ENCODE assay signal across 9 mouse cellular contexts in the genomic region with DNA sequence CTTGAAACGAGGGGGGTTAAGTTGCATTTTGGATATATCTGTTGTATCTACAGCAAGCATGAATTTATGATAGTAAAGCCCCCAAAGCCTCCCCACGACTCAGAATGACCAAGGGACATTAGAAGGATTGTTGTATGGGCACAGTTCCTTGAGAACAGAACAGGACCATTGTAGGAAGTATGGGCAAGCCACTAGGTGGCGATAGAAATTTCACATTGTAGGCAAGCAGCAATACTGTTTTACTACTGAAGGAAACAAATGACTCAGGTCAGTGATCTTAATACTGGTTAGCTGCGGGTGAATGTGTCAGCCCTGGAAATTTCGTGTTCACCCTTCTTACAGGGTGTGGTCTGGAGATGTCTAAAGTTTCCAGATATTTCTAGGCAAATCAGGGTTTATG. TPM values are rescaled to one million over a fixed set of nuclear protein-coding genes. Genes with fewer than 3 reads are reported as not detected.
DNase-seq lines count a peak whose midpoint lies in the region; ATAC-seq and TF ChIP-seq lines count a peak whose summit lies in the region.
"Had no signal": no experiment of that assay in that cellular context is flagged by ENCODE, and none has a peak within 500 bp of the region (broad histone marks: within the 10 kb centered on the region; RNA-seq: fewer than 3 reads in every experiment).

No protein-coding gene starts in this region.

- no peak overlapping the region for H3K27ac ChIP-seq in intestine, postnatal 0 days (ENCODE audit: low read depth, low read length)
- H3K27ac ChIP-seq in intestine, embryonic 16.5 days (ENCODE audit: low read length) = no peak overlapping the region
- no peak overlapping the region for H3K27ac ChIP-seq in hindbrain, postnatal 0 days
- H3K27ac ChIP-seq: embryonic facial prominence, embryonic 12.5 days had no signal

- H3K9me3 ChIP-seq in intestine, postnatal 0 days (ENCODE audit: control insufficient read depth) = no peaks in the 10 kb centered on the region
- H3K9me3 ChIP-seq in intestine, embryonic 16.5 days (ENCODE audit: control insufficient read depth, low read length) = no peaks in the 10 kb centered on the region
- H3K9me3 ChIP-seq in E14TG2a.4 (ENCODE audit: low read length) = peaks cover 23% of the 10 kb centered on the region
- H3K9me3 ChIP-seq in hindbrain, postnatal 0 days (ENCODE audit: low read length) = no peaks in the 10 kb centered on the region
- H3K9me3 ChIP-seq: embryonic facial prominence, embryonic 12.5 days had no signal

- TF ChIP-seq CTCF in intestine, postnatal 0 days (IDR thresholded peaks at IDR 0.05; ENCODE audit: low read depth) = peak; percentile 80
- peak; percentile 67 for TF ChIP-seq CTCF in E14TG2a.4 (conservative IDR thresholded peaks at IDR 0.05; ENCODE audit: low read length)
- peak; percentile 66 for TF ChIP-seq CTCF in hindbrain, postnatal 0 days (IDR thresholded peaks at IDR 0.05; ENCODE audit: low read depth)

- DNase-seq in hindbrain, postnatal 0 days (ENCODE audit: low spot score) = peak; percentile 24
- DNase-seq in lung, postnatal 36 days = peak; percentile 51
- DNase-seq in spleen, postnatal 10 days (ENCODE audit: low spot score in 2 of 2) = no peak

- ATAC-seq in intestine, postnatal 0 days = no peak
- ATAC-seq in intestine, embryonic 16.5 days = no peak
- ATAC-seq in activated CD4-positive, CD25-positive, alpha-beta regulatory T cell, adult 4 months = peak; percentile 59
- no peak for ATAC-seq in hindbrain, postnatal 0 days

- H3K4me3 ChIP-seq in intestine, postnatal 0 days (ENCODE audit: low read depth, low read length) = no peak overlapping the region
- no peak overlapping the region for H3K4me3 ChIP-seq in intestine, embryonic 16.5 days (ENCODE audit: low read length)
- no peak overlapping the region for H3K4me3 ChIP-seq in E14TG2a.4 (replicated peaks; ENCODE audit: low read length)
- H3K4me3 ChIP-seq in hindbrain, postnatal 0 days (ENCODE audit: low read length) = no peak overlapping the region
- H3K4me3 ChIP-seq: embryonic facial prominence, embryonic 12.5 days had no signal

- no peaks in the 10 kb centered on the region for H3K4me1 ChIP-seq in intestine, postnatal 0 days (replicated peaks; ENCODE audit: control insufficient read depth, insufficient read depth, low read length)
- no peaks in the 10 kb centered on the region for H3K4me1 ChIP-seq in intestine, embryonic 16.5 days (ENCODE audit: control insufficient read depth, insufficient read depth, low read length)
- no peaks in the 10 kb centered on the region for H3K4me1 ChIP-seq in E14TG2a.4 (replicated peaks; ENCODE audit: low read depth, low read length)
- no peaks in the 10 kb centered on the region for H3K4me1 ChIP-seq in hindbrain, postnatal 0 days (ENCODE audit: insufficient read depth, low read length)
- H3K4me1 ChIP-seq: embryonic facial prominence, embryonic 12.5 days had no signal

- no peak overlapping the region for H3K4me2 ChIP-seq in intestine, postnatal 0 days (replicated peaks; ENCODE audit: low read depth)
- no peak overlapping the region for H3K4me2 ChIP-seq in intestine, embryonic 16.5 days (ENCODE audit: low read depth, low read length)
- no peak overlapping the region for H3K4me2 ChIP-seq in hindbrain, postnatal 0 days (ENCODE audit: low read depth, low read length)
- H3K4me2 ChIP-seq: embryonic facial prominence, embryonic 12.5 days had no signal

- no peaks in the 10 kb centered on the region for H3K36me3 ChIP-seq in intestine, postnatal 0 days (ENCODE audit: control insufficient read depth, insufficient read depth)
- H3K36me3 ChIP-seq in intestine, embryonic 16.5 days (ENCODE audit: control insufficient read depth, insufficient read depth, low read length) = no peaks in the 10 kb centered on the region
- H3K36me3 ChIP-seq in E14TG2a.4 (ENCODE audit: insufficient read depth, low read length) = no peaks in the 10 kb centered on the region
- H3K36me3 ChIP-seq in hindbrain, postnatal 0 days (ENCODE audit: insufficient read depth, low read length) = no peaks in the 10 kb centered on the region
- H3K36me3 ChIP-seq: embryonic facial prominence, embryonic 12.5 days had no signal

- WGBS in intestine, postnatal 0 days = 41% methylated on average over 5 of the region's 5 CpGs
- 50% methylated on average over 5 of the region's 5 CpGs for WGBS in intestine, embryonic 16.5 days
- 48% methylated on average over 5 of the region's 5 CpGs for WGBS in hindbrain, postnatal 0 days

- H3K27me3 ChIP-seq in intestine, postnatal 0 days (replicated peaks; ENCODE audit: control insufficient read depth, insufficient read depth, low read length) = no peaks in the 10 kb centered on the region
- H3K27me3 ChIP-seq in intestine, embryonic 16.5 days (replicated peaks; ENCODE audit: control insufficient read depth, insufficient read depth, low read length) = no peaks in the 10 kb centered on the region
- H3K27me3 ChIP-seq in E14TG2a.4 (ENCODE audit: insufficient read depth, low read length) = no peaks in the 10 kb centered on the region
- no peaks in the 10 kb centered on the region for H3K27me3 ChIP-seq in hindbrain, postnatal 0 days (ENCODE audit: insufficient read depth, low read length)
- H3K27me3 ChIP-seq: embryonic facial prominence, embryonic 12.5 days had no signal

- no peak overlapping the region for H3K9ac ChIP-seq in intestine, postnatal 0 days (ENCODE audit: low read depth, low read length)
- no peak overlapping the region for H3K9ac ChIP-seq in intestine, embryonic 16.5 days (ENCODE audit: low read depth, low read length)
- no peak overlapping the region for H3K9ac ChIP-seq in hindbrain, postnatal 0 days (replicated peaks; ENCODE audit: low read length)
- H3K9ac ChIP-seq: embryonic facial prominence, embryonic 12.5 days had no signal

RNA-seq across cellular contexts. Expression of gene Akr1c18, which starts 21.4 kb away (rescaled TPM):
- polyA plus RNA-seq in intestine, postnatal 0 days (2015; fragmentation: Nextera tagmentation; extraction: Ambion mirVana) = 0.18 and 0.38 TPM in 2 replicates
- polyA plus RNA-seq in intestine, embryonic 16.5 days (2015; fragmentation: Nextera tagmentation; extraction: Ambion mirVana) = 0.39 and 0.49 TPM in 2 replicates
- under 1 TPM in 1 of 2 experiments, not detected in 1; 0.28 TPM for polyA plus RNA-seq in activated CD4-positive, CD25-positive, alpha-beta regulatory T cell, adult 4 months (2017; shearing (Covaris generic))
- total RNA-seq in hindbrain, postnatal 0 days (2014; rRNA removed) = not detected in 2 replicates
- polyA plus RNA-seq in hindbrain, postnatal 0 days (2015; fragmentation: Nextera tagmentation; extraction: Ambion mirVana) = 0.15 TPM in 1 of 2 replicates, not detected in the other
- polyA plus RNA-seq: embryonic facial prominence, embryonic 12.5 days; small intestine, adult 2 months had no signal

Comparison
In these comparisons a context has a peak if more than half of its experiments do, and no peak if none do; other contexts are left out.
1. DNase-seq: peak in hindbrain, postnatal 0 days (single experiment) and lung, postnatal 36 days (single experiment); none in spleen, postnatal 10 days (0 of 2).
2. Peak in every context shown above with its lines, with median percentiles within 50 percentile points of each other: CTCF ChIP-seq.